Mouse (Mus musculus): ENCODE measurements around the gene Sgpp2. TPM values are rescaled to one million over a fixed set of nuclear protein-coding genes. Genes with fewer than 3 reads are reported as not detected.

Sgpp2 gene
- total RNA-seq, 1 experiment from 2014 or later = not detected

DNA sequence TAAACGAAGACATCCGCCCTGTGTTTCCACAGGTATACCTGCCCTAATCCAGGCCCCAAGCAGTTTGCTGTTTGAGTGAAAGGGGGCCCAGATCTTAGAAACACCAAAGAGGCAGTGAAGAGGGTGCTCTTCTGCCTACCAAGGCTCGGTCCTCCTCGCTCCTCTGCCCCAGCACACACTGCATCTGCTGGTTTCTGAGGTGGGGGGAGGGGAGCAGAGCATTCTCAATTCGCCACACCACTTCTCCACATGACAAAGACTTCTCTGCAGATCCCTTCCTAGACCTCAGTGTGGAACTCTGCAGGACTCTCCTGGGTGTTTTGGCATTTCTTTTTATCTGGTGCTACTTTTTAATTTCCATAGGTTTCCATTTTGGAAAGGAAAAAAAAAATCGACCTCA lies 85.6 kb downstream of the Sgpp2 start:
- no peak for ATAC-seq (replicated peaks; ENCODE audit: low read depth, poor library complexity, severe bottlenecking)

DNA sequence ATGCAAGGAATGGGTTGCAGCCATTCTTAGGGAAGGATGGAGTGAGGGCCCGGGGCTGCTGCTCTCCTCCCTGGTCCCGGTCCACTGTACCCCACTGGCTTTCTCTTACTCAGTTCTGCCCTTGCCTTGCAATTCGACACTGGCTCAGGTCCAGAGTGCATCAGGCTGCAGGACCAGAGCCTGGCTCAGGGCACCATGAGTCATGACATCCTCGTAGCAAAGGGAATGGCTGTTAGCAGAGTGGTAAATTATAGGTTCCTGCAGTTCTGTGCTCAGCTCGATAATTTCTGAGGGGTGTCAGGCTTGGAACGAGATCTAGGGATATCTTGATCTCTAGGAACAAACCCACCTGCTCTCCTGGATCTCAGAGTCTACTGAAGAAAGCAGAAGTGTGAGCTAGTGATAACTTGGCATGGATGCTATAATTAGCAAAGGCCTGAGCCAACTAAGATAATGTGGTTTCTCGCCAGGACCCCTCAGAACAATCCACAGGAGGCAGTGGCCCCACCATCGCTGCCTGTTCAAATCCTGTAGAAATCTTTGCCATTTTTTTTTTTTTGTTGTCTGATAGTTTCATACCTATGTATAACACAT lies 86.3 kb downstream of the Sgpp2 start:
- no peak for ATAC-seq (replicated peaks; ENCODE audit: low read depth, poor library complexity, severe bottlenecking)

GRCm38 (mm10) chr1:78399755-78400154 lies 89.6 kb downstream of the Sgpp2 start:
- ATAC-seq (replicated peaks; ENCODE audit: low read depth, poor library complexity, severe bottlenecking) = no peak

DNA sequence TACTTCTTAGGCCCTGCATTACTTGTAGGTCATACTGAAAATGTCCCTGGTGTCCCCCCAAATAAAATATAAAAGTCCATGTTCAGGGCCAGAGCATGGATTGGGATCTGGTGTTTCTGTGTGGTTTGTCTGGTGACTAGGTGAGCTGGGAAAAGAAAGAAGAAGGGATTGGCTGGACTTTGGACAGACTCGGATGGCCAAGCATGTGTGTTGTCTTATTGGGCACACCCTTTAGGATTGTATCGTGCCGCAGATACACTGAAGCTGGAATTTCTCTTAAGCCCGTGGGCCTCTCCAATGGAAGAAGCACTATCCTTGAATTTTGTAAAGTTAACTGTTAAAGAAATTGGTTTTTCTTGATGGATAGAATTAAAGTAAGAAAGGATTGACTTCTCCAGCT lies 91.3 kb downstream of the Sgpp2 start:
- no peak for ATAC-seq (replicated peaks; ENCODE audit: low read depth, poor library complexity, severe bottlenecking)

- no peak for ATAC-seq (replicated peaks; ENCODE audit: low read depth, poor library complexity, severe bottlenecking)
Observed at GRCm38 (mm10) chr1:78409396-78409795, 99.3 kb downstream of the Sgpp2 start.

DNA sequence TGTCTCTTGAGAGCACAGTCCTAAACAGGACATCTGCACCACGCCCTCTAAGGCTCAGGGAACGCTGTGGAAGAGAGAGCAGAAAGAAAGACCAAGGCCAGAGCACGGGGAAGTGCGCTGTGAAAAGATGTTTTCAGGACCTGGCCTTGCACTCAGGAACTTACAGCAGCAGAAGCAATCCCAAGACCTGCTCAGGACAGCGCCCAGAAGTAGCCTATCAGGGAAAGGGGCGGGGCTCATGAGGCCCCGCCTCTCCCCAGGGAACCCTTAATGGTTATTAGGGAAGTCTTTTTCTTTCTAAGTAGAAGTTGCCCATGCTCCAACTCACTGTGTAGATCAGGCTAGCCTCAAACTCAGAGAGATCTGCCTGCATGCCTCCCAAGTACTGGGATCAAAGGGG lies 102.5 kb downstream of the Sgpp2 start:
- peak; percentile 58 for ATAC-seq (replicated peaks; ENCODE audit: low read depth, poor library complexity, severe bottlenecking)

DNA sequence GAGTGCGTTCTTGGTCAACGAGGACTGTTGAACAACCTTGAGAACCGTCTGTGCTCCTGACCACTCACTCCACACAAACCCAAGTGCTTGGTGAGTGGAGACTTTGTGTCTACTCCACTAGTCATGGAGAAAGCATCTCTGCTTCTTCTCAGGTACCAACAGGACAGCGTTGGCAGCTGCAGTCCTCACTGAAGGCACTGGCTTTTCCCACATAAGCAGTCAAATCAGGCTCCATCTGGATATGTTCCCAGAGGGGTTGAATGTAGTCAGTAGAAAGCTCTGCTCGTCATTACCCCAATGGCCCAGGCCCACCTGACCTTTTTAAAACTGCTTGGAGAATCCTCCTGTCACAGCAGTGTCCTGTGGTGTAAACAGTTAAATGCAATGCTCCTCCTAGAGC lies 104.3 kb downstream of the Sgpp2 start:
- ATAC-seq (replicated peaks; ENCODE audit: low read depth, poor library complexity, severe bottlenecking) = no peak

DNA sequence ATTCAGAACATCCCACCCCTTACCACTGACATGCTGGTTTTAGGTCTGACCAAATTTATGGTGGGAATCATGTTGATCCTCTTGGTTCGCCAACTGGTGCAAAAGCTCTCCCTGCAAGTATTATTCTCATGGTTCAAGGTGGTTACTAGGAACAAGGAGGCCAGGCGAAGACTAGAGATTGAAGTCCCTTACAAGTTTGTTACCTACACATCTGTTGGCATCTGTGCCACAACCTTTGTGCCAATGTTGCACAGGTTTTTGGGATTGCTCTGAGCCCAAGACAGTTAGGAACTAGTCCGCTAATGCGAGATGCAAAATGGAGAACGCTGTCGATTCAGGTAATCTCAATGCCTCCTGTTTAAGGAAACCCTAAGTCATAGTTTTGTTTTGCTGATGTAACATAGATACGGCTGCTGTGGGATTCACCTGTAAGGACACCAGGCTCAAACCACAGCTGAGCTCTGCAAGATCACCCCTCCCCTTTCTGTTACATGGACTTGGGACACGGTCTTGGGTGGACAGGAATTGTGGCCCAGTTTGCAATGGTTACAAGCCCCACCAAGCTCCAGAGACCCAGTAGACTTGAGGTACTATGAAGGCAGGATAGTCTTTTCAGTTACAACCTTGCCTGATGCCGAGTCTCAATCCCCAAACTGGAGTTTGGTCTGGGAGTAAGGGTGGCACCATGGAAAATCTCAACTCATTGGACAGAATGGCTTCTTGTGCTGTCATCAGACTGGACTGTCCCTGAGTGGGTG lies 107.2 kb downstream of the Sgpp2 start:
- no peak for ATAC-seq (replicated peaks; ENCODE audit: low read depth, poor library complexity, severe bottlenecking)

GRCm38 (mm10) chr1:78419593-78419992 lies 109.4 kb downstream of the Sgpp2 start:
- ATAC-seq (replicated peaks; ENCODE audit: low read depth, poor library complexity, severe bottlenecking) = peak; percentile 52

GRCm38 (mm10) chr1:78420271-78420670 lies 110.1 kb downstream of the Sgpp2 start:
- ATAC-seq (replicated peaks; ENCODE audit: low read depth, poor library complexity, severe bottlenecking) = no peak

- ATAC-seq (replicated peaks; ENCODE audit: low read depth, poor library complexity, severe bottlenecking) = no peak
Observed at GRCm38 (mm10) chr1:78421749-78422148, 111.6 kb downstream of the Sgpp2 start.

DNA sequence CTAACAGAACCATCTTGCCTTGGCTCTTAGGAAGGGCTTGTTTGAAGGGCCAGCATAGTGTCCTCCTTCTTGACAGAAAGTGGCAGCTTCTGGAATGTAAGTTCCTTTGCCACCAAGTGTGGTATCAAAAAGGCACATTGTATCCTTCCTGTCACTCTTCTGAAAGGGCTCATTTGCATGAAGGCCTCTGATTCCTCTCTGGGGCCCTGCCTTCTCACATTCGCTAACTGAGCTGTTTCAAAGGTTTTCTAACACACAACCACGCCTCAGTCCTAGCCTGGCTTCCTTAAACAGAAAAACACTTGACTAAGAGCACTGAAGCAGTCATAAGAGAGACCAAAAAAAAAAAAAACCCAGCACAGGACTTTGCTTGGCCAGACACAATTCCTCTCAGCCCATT lies 112.4 kb downstream of the Sgpp2 start:
- ATAC-seq (replicated peaks; ENCODE audit: low read depth, poor library complexity, severe bottlenecking) = no peak

- ATAC-seq (replicated peaks; ENCODE audit: low read depth, poor library complexity, severe bottlenecking) = no peak
Observed at GRCm38 (mm10) chr1:78424848-78425247, 114.7 kb downstream of the Sgpp2 start.

- no peak for ATAC-seq (replicated peaks; ENCODE audit: low read depth, poor library complexity, severe bottlenecking)
Observed at GRCm38 (mm10) chr1:78425309-78425708, 115.2 kb downstream of the Sgpp2 start.

DNA sequence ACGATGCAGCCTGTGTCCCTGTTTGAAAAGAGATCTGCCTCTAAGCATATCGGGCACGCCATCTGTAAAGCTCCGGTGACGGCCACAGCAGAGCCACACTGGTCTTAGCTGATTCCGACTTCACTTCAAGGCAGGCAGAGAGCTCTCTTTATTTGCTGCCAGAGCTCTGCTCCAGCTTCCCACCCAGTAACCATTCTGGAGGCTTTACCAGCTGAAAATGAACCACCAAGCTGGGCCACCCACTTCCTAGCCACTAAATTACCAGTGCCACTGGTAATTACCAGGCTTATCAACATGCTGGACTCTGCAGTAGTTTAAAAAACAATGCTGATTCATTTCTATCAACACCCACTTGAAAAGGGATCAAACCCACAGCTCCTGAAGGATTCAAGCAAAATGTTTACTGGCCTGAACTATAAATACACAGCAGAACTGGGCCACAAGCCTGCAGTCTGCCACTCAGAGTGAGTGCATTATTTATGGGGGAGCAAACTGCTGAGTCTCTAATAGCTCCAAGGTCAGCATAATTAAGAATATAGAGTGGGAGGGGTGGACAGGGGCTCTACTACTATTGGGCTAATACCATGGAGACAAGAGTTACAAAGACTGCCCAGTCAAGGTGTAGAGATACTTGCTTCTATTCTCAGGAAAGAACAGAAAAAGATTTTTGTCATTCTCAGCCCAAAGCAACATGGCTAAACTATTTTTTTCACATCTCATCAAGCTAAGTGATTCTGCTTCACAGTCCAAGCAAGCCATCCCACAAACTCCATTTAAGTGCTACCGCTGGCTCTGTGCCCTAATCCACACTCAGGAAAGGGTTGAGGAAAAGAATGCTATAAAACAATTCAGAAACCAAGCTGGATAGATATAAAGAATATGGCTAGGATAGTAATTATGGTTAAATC lies 115.9 kb downstream of the Sgpp2 start:
- peak; percentile 24; the same call in 1 of the 2 replicates for ATAC-seq (replicated peaks; ENCODE audit: low read depth, poor library complexity, severe bottlenecking)

GRCm38 (mm10) chr1:78426841-78427240 lies 116.7 kb downstream of the Sgpp2 start:
- ATAC-seq (replicated peaks; ENCODE audit: low read depth, poor library complexity, severe bottlenecking) = no peak

DNA sequence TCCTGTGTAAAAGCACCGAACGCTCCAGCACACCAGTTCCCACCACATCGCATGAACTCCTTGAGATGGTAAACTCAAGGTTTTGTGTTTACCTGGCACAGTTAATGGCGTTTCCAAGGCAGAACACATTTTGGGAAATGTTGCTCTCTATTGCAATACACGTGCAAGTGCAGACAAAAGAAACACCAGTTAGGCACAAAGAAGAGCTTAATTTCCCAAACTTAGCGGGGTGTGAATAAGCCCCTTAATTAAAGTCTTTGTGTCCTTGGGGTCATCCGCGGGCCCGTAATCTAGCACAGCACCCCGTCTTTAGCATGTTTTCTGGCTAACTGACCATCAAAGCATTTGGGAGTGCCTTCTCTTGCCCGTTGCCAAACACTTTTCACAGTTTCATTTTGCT lies 118.7 kb downstream of the Sgpp2 start:
- no peak for ATAC-seq (replicated peaks; ENCODE audit: low read depth, poor library complexity, severe bottlenecking)

GRCm38 (mm10) chr1:78433472-78433871 lies 123.3 kb downstream of the Sgpp2 start:
- ATAC-seq (replicated peaks; ENCODE audit: low read depth, poor library complexity, severe bottlenecking) = no peak

GRCm38 (mm10) chr1:78435967-78436366 lies 125.8 kb downstream of the Sgpp2 start:
- ATAC-seq (replicated peaks; ENCODE audit: low read depth, poor library complexity, severe bottlenecking) = no peak

GRCm38 (mm10) chr1:78436445-78436844 lies 126.3 kb downstream of the Sgpp2 start:
- ATAC-seq (replicated peaks; ENCODE audit: low read depth, poor library complexity, severe bottlenecking) = no peak

GRCm38 (mm10) chr1:78437150-78437549 lies 127.0 kb downstream of the Sgpp2 start:
- no peak for ATAC-seq (replicated peaks; ENCODE audit: low read depth, poor library complexity, severe bottlenecking)

Measured in common myeloid progenitor, adult 5-6 weeks (primary cell).